Mouse (Mus musculus) MEL (cell line): Measurements from ENCODE around the gene Pfn1. TPM values are rescaled to one million over a fixed set of nuclear protein-coding genes. Genes with fewer than 3 reads are reported as not detected.

Experiments
- DNase-seq: peaks from one replicate; pipeline ENCODE4 v3.0.0; 2011; ENCODE audit warnings: low read depth, low spot score
- H3K27ac ChIP-seq: 2 replicates; pipeline ENCODE4 v1.5.1; 2012; ENCODE audit warnings: low read depth, mild to moderate bottlenecking, control low read depth, low read length, moderate library complexity; ENCODE audit not compliant: control insufficient read depth
- H3K27me3 ChIP-seq, 2 experiments: fragments of 150-350 bp in 1 of 2; sonication (generic) in 1 of 2; 2 replicates each; pipeline ENCODE4 v1.6.1; 2012; ENCODE audit warnings: low read length in 2 of 2, mild to moderate bottlenecking in 2 of 2, improper control_type of control experiment in 1 of 2, moderate library complexity in 1 of 2; ENCODE audit not compliant: insufficient read depth in 2 of 2, control insufficient read depth in 1 of 2
- H3K36me3 ChIP-seq, 2 experiments: 2 replicates each; pipeline ENCODE4 v1.6.1; 2012 to 2014; ENCODE audit warnings: low read length in 2 of 2, improper control_type of control experiment in 1 of 2, inconsistent platforms in 1 of 2, mild to moderate bottlenecking in 1 of 2; ENCODE audit not compliant: insufficient read depth in 2 of 2, control insufficient read depth in 1 of 2
- H3K4me1 ChIP-seq, 2 experiments: fragments of 150-350 bp in 1 of 2; sonication (generic) in 1 of 2; 2 replicates each; pipeline ENCODE4 v1.6.1; 2012; ENCODE audit warnings: low read length in 2 of 2, improper control_type of control experiment in 1 of 2, mild to moderate bottlenecking in 1 of 2; ENCODE audit not compliant: insufficient read depth in 2 of 2, control insufficient read depth in 1 of 2
- H3K4me3 ChIP-seq, 2 experiments: fragments of 150-350 bp in 1 of 2; sonication (generic) in 1 of 2; 2 replicates each; pipeline ENCODE4 v1.5.1; 2012; ENCODE audit warnings: low read depth in 2 of 2, low read length in 2 of 2, mild to moderate bottlenecking in 2 of 2, moderate library complexity in 2 of 2, control low read depth in 1 of 2, improper control_type of control experiment in 1 of 2; ENCODE audit not compliant: control insufficient read depth in 1 of 2, insufficient read depth in 1 of 2
- H3K79me2 ChIP-seq: 2 replicates; pipeline ENCODE4 v1.6.1; 2012; ENCODE audit warnings: mild to moderate bottlenecking, low read length, moderate library complexity; ENCODE audit not compliant: control insufficient read depth, poor library complexity, insufficient read depth
- H3K9ac ChIP-seq: 2 replicates; pipeline ENCODE4 v1.6.1; 2012; ENCODE audit warnings: low read depth, mild to moderate bottlenecking, control low read depth, low read length, moderate library complexity; ENCODE audit not compliant: control insufficient read depth, poor library complexity, severe bottlenecking
- H3K9me3 ChIP-seq: fragments of 150-350 bp; sonication (generic); replicated peaks from 2 replicates; pipeline ENCODE4 v1.6.1; 2012; ENCODE audit warnings: mild to moderate bottlenecking, low read length, improper control_type of control experiment, moderate library complexity; ENCODE audit not compliant: insufficient read depth
- CHD1 ChIP-seq: IDR thresholded peaks from 2 replicates; pipeline ENCODE4 v1.6.1; 2012; ENCODE audit warnings: low read depth, mild to moderate bottlenecking, inconsistent platforms, low read length, improper control_type of control experiment
- CHD2 ChIP-seq: IDR thresholded peaks from 2 replicates; pipeline ENCODE4 v1.6.1; 2011; ENCODE audit warnings: low read length, improper control_type of control experiment
- CTCF ChIP-seq, 3 experiments: IDR thresholded peaks in 2 of 3; conservative IDR thresholded peaks in 1 of 3; 2 replicates each; pipeline ENCODE4 v1.5.1; 2011 to 2012; ENCODE audit warnings: low read length in 3 of 3, low read depth in 2 of 3, mild to moderate bottlenecking in 2 of 3, improper control_type of control experiment in 1 of 3, inconsistent platforms in 1 of 3, mixed read lengths in 1 of 3, moderate library complexity in 1 of 3; ENCODE audit not compliant: control insufficient read depth in 1 of 3, insufficient read depth in 1 of 3, poor library complexity in 1 of 3, severe bottlenecking in 1 of 3
- EP300 ChIP-seq, 2 experiments: IDR thresholded peaks; 2 replicates each; pipeline ENCODE4 v1.6.1; 2011; ENCODE audit warnings: improper control_type of control experiment in 2 of 2, low read length in 2 of 2, low read depth in 1 of 2, mild to moderate bottlenecking in 1 of 2
- ETS1 ChIP-seq: IDR thresholded peaks from 2 replicates; pipeline ENCODE4 v1.6.1; 2012; ENCODE audit warnings: low read depth, mild to moderate bottlenecking, inconsistent platforms, low read length, improper control_type of control experiment, moderate library complexity
- GATA1 ChIP-seq: IDR thresholded peaks from 2 replicates; pipeline ENCODE4 v1.6.1; 2011; ENCODE audit warnings: low read depth, low read length, improper control_type of control experiment
- MAX ChIP-seq: IDR thresholded peaks from 2 replicates; pipeline ENCODE4 v1.6.1; 2011; ENCODE audit warnings: low read length, improper control_type of control experiment
- MXI1 ChIP-seq: IDR thresholded peaks from 2 replicates; pipeline ENCODE4 v1.6.1; 2011; ENCODE audit warnings: mild to moderate bottlenecking, low read depth, low read length, improper control_type of control experiment
- NELFE ChIP-seq: IDR thresholded peaks from 2 replicates; pipeline ENCODE4 v1.6.1; 2011; ENCODE audit warnings: low read depth, low read length, improper control_type of control experiment
- NRF1 ChIP-seq: IDR thresholded peaks from 2 replicates; pipeline ENCODE4 v1.6.1; 2014; ENCODE audit warnings: low read depth, mild to moderate bottlenecking, inconsistent platforms, low read length, improper control_type of control experiment, moderate library complexity; ENCODE audit not compliant: poor library complexity, insufficient read depth, severe bottlenecking
- RCOR1 ChIP-seq: IDR thresholded peaks from 2 replicates; pipeline ENCODE4 v1.6.1; 2012; ENCODE audit warnings: low read depth, mild to moderate bottlenecking, inconsistent platforms, low read length, improper control_type of control experiment
- SIN3A ChIP-seq: IDR thresholded peaks from 2 replicates; pipeline ENCODE4 v1.6.1; 2012; ENCODE audit warnings: low read length, improper control_type of control experiment, inconsistent platforms
- SMC3 ChIP-seq: IDR thresholded peaks from 2 replicates; pipeline ENCODE4 v1.6.1; 2011; ENCODE audit warnings: low read depth, low read length, improper control_type of control experiment
- TCF12 ChIP-seq: IDR thresholded peaks from 2 replicates; pipeline ENCODE4 v1.6.1; 2014; ENCODE audit warnings: low read depth, mild to moderate bottlenecking, inconsistent platforms, low read length, improper control_type of control experiment, moderate library complexity
- USF2 ChIP-seq, 2 experiments: IDR thresholded peaks; 2 replicates each; pipeline ENCODE4 v1.6.1; 2011 to 2012; ENCODE audit warnings: improper control_type of control experiment in 2 of 2, low read length in 2 of 2, borderline replicate concordance in 1 of 2, inconsistent platforms in 1 of 2, low read depth in 1 of 2, mild to moderate bottlenecking in 1 of 2; ENCODE audit not compliant: insufficient read depth in 1 of 2
- ZMIZ1 ChIP-seq: IDR thresholded peaks from 2 replicates; pipeline ENCODE4 v1.6.1; 2012; ENCODE audit warnings: low read depth, mild to moderate bottlenecking, inconsistent platforms, low read length, improper control_type of control experiment, moderate library complexity
- polyA plus RNA-seq, 2 experiments: library from polyadenylated mRNA; stranded (reverse) in 1 of 2; unstranded in 1 of 2; fragments of >175 nt in 1 of 2; fragments of >200 nt in 1 of 2; gene quantifications; 2 replicates each; pipeline versions ENCODE4 v1.2.1 to v1.2.4; 2012; ENCODE audit warnings: low replicate concordance in 2 of 2, low read depth in 1 of 2; ENCODE audit not compliant: insufficient read length in 2 of 2, insufficient read depth in 1 of 2, missing spikeins in 1 of 2
- total RNA-seq: library from RNA; depleted of rRNA; stranded (reverse); fragments of 300-350 nt; gene quantifications from 2 replicates; pipeline ENCODE4 v1.2.3, GENCODE M21; 2012

Gene Pfn1
- total and polyA plus RNA-seq, 3 experiments, result 1,332 to 5,980 (median 2,392) TPM

GRCm38 (mm10) chr11:70678092-70678491 is 23.6 kb upstream of the Pfn1 start:
- Histone ChIP-seq H3K79me2 (no peaks in the 10 kb centered on the region), H3K4me3 (no peak overlapping the region), H3K9me3 (no peaks in the 10 kb centered on the region), H3K9ac (no peak overlapping the region), H3K4me1 (peaks cover 0 to 4% of the 10 kb centered on the region in 2 experiments; a peak in 3 of 4 replicates), H3K27ac (no peak overlapping the region), H3K27me3 (no peaks in the 10 kb centered on the region), H3K36me3 (peaks cover 0 to 5% of the 10 kb centered on the region in 2 experiments; a peak in 2 of 4 replicates)
- no peak for DNase-seq
- no peak for TF ChIP-seq ETS1
- TF ChIP-seq CHD1, result no peak
- no peak for TF ChIP-seq ZMIZ1
- no peak for TF ChIP-seq USF2 (IDR thresholded peaks at IDR 0.05; ENCODE audit: borderline replicate concordance in 1 of 2, insufficient read depth in 1 of 2, low read depth in 1 of 2, low read length in 2 of 2)
- TF ChIP-seq SIN3A, result no peak
- TF ChIP-seq NELFE, result no peak
- no peak for TF ChIP-seq TCF12
- TF ChIP-seq EP300 (IDR thresholded peaks at IDR 0.05; ENCODE audit: low read depth in 1 of 2, low read length in 2 of 2), result no peak
- no peak for TF ChIP-seq GATA1
- no peak for TF ChIP-seq SMC3
- no peak for TF ChIP-seq MAX

DNA sequence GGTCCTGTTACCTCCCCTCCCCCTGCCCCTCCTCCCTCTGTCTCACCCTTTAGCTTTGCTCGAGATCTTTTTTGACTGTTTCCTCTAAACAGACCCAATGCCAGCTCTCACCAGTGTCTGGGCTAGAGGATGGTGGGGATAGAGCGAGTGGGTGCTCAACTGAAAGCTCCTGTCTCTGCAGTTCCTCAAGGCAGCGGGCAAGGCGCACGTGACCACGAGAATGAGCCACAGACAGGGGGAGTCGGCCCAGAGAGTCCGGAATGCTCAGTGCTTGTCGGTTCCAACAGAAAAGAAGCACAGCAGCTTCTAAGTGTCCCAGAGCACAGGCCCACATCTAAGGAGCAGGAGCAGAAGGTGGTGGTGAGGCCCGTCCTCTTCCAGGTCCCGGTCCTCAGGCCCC is 20.1 kb upstream of the Pfn1 start:
- H3K27ac ChIP-seq, result no peak overlapping the region
- H3K9me3 ChIP-seq, result no peaks in the 10 kb centered on the region
- no peak overlapping the region for H3K4me3 ChIP-seq
- H3K27me3 ChIP-seq, result no peaks in the 10 kb centered on the region
- H3K9ac ChIP-seq, result no peak overlapping the region
- 0 out of 4 replicates have a peak, but pooled peaks cover 0 to 15% of the 10 kb centered on the region in 2 experiments for H3K4me1 ChIP-seq
- no peak for DNase-seq
- peaks cover 3% of the 10 kb centered on the region; the same call in 1 of the 2 replicates for H3K79me2 ChIP-seq
- TF ChIP-seq NRF1, result no peak
- no peak for TF ChIP-seq MXI1
- TF ChIP-seq CTCF (IDR thresholded peaks at IDR 0.05 in 2 of 3, conservative IDR thresholded peaks at IDR 0.05 in 1 of 3; ENCODE audit: control insufficient read depth in 1 of 3, insufficient read depth in 1 of 3, low read depth in 2 of 3, low read length in 3 of 3, poor library complexity in 1 of 3, severe bottlenecking in 1 of 3), result no peak
- TF ChIP-seq SMC3, result no peak
- TF ChIP-seq MAX, result no peak
- no peak for TF ChIP-seq RCOR1
- TF ChIP-seq CHD2, result no peak
- peaks cover 0 to 6% of the 10 kb centered on the region in 2 experiments; a peak in 2 of 4 replicates for H3K36me3 ChIP-seq
